Mouse (Mus musculus) layer of hippocampus, adult 11-12 months (tissue): ENCODE measurements around the gene Pycr1.
A peak's percentile ranks its signal among the peaks of the same experiment; 100 is the strongest.
"Not testable (repeated sequence)": the region's sequence is repeated elsewhere in the genome, so short reads cannot be mapped to it uniquely, and the experiment has no call there.

Source experiments
- DNase-seq: peaks from one replicate; pipeline ENCODE4 v3.0.0; 2022; ENCODE audit warnings: low spot score

Gene Pycr1

GRCm38 (mm10) chr11:120643601-120643987 is at the start of gene Pycr1:
Pycr1 (minus strand) TSS chr11:120643769.
- DNase-seq, result peak; percentile 93

- DNase-seq, result no peak
Observed at GRCm38 (mm10) chr11:120692471-120693011, 49.0 kb upstream of the Pycr1 start.

GRCm38 (mm10) chr11:120689365-120689764 is 45.8 kb upstream of the Pycr1 start:
- DNase-seq, result no peak

GRCm38 (mm10) chr11:120686650-120687272 is 43.2 kb upstream of the Pycr1 start:
- no peak for DNase-seq

GRCm38 (mm10) chr11:120684660-120685059 is 41.1 kb upstream of the Pycr1 start:
- DNase-seq, result no peak

GRCm38 (mm10) chr11:120684086-120684485 is 40.5 kb upstream of the Pycr1 start:
- DNase-seq, result no peak

- DNase-seq, result no peak
Observed at GRCm38 (mm10) chr11:120683536-120683935, 40.0 kb upstream of the Pycr1 start.

GRCm38 (mm10) chr11:120682683-120683082 is 39.1 kb upstream of the Pycr1 start:
- no peak for DNase-seq

GRCm38 (mm10) chr11:120679909-120680308 is 36.3 kb upstream of the Pycr1 start:
- DNase-seq, result no peak

GRCm38 (mm10) chr11:120676951-120677350 is 33.4 kb upstream of the Pycr1 start:
- no peak for DNase-seq

- DNase-seq, result not testable (repeated sequence)
Observed at GRCm38 (mm10) chr11:120675875-120676274, 32.3 kb upstream of the Pycr1 start.

- no peak for DNase-seq
Observed at GRCm38 (mm10) chr11:120673594-120674122, 30.1 kb upstream of the Pycr1 start.

GRCm38 (mm10) chr11:120672687-120673593 is 29.4 kb upstream of the Pycr1 start, which contains the start of gene Aspscr1:
Aspscr1 (plus strand) TSS chr11:120672973.
- DNase-seq, result peak; percentile 93

GRCm38 (mm10) chr11:120666617-120667016 is 23.0 kb upstream of the Pycr1 start:
- no peak for DNase-seq

GRCm38 (mm10) chr11:120665406-120665805 is 21.8 kb upstream of the Pycr1 start:
- no peak for DNase-seq

- no peak for DNase-seq
Observed at GRCm38 (mm10) chr11:120663714-120664113, 20.1 kb upstream of the Pycr1 start.

- DNase-seq, result no peak
Observed at GRCm38 (mm10) chr11:120662759-120663158, 19.2 kb upstream of the Pycr1 start.

- DNase-seq, result no peak
Observed at GRCm38 (mm10) chr11:120661076-120661460, 17.5 kb upstream of the Pycr1 start, which contains the start of gene Notum. Notum (minus strand) TSS chr11:120661175.

- DNase-seq, result no peak
Observed at GRCm38 (mm10) chr11:120660301-120661075, 16.9 kb upstream of the Pycr1 start.

GRCm38 (mm10) chr11:120659509-120660300 is 16.1 kb upstream of the Pycr1 start:
- DNase-seq, result no peak

GRCm38 (mm10) chr11:120658876-120659410 is 15.4 kb upstream of the Pycr1 start:
- DNase-seq, result peak; percentile 75
